Mouse (Mus musculus): ENCODE results near the gene Adamts9. TPM values are rescaled to one million over a fixed set of nuclear protein-coding genes. Genes with fewer than 3 reads are reported as not detected.

Adamts9 gene
- polyA plus RNA-seq, 1 experiment from 2014 or later, result 2.8 TPM

DNA sequence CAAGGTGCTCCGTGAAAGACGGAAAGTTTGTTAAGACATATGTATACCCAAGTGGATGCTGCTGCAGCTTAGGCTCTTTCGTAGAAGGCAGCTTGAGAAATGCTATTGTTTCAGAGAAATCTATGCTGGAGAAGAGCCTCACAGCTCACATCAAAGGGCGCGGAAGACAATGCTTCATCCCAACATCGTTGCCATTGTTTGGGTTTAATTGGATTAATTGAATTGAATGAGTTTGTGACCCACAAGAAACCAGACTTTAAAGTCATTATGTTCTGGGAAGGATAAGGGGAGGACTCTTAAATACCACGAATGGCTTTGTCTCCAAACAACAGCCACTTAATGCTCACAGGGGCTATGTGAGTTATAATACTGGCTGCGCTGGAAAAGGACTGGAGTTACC lies 125.6 kb downstream of the Adamts9 start:
- WGBS, result 13% methylated on average over 8 of the region's 8 CpGs
- Histone ChIP-seq H3K4me1 (replicated peaks; ENCODE audit: control insufficient read depth, insufficient read depth, low read length) (peaks cover 9% of the 10 kb centered on the region), H3K27me3 (ENCODE audit: control insufficient read depth, insufficient read depth, low read length) (no peaks in the 10 kb centered on the region), H3K4me3 (ENCODE audit: low read depth, low read length) (no peak overlapping the region), H3K4me2 (ENCODE audit: low read depth, low read length, severe bottlenecking) (no peak overlapping the region), H3K9ac (ENCODE audit: low read length) (no peak overlapping the region), H3K27ac (ENCODE audit: low read depth, low read length) (no peak overlapping the region), H3K36me3 (ENCODE audit: control insufficient read depth, insufficient read depth, low read length) (no peaks in the 10 kb centered on the region), H3K9me3 (ENCODE audit: control insufficient read depth, low read length) (no peaks in the 10 kb centered on the region)
- ATAC-seq (replicated peaks; ENCODE audit: low FRiP score) (no peak), DNase-seq (ENCODE audit: low spot score) (no peak)

GRCm38 (mm10) chr6:92816311-92816751 lies 127.0 kb downstream of the Adamts9 start, which contains the start of gene A730049H05Rik:
Gene A730049H05Rik, plus strand, starts transcription at chr6:92816478.
- peak; percentile 52 for DNase-seq (ENCODE audit: low spot score)
- Histone ChIP-seq H3K4me2 (ENCODE audit: low read depth, low read length, severe bottlenecking) (peak within 1 kb of the TSS; percentile 24; the same call in 1 of the 2 replicates), H3K27ac (ENCODE audit: low read depth, low read length) (no peak within 1 kb of the TSS), H3K27me3 (ENCODE audit: control insufficient read depth, insufficient read depth, low read length) (no peaks in the 10 kb centered on the region), H3K4me3 (ENCODE audit: low read depth, low read length) (no peak within 1 kb of the TSS), H3K36me3 (ENCODE audit: control insufficient read depth, insufficient read depth, low read length) (no peaks in the 10 kb centered on the region), H3K9me3 (ENCODE audit: control insufficient read depth, low read length) (no peaks in the 10 kb centered on the region), H3K9ac (ENCODE audit: low read length) (no peak within 1 kb of the TSS), H3K4me1 (replicated peaks; ENCODE audit: control insufficient read depth, insufficient read depth, low read length) (peaks cover 8% of the 10 kb centered on the region)
- WGBS, result 6% methylated on average over 8 of the region's 8 CpGs
- ATAC-seq (replicated peaks; ENCODE audit: low FRiP score), result no peak

DNA sequence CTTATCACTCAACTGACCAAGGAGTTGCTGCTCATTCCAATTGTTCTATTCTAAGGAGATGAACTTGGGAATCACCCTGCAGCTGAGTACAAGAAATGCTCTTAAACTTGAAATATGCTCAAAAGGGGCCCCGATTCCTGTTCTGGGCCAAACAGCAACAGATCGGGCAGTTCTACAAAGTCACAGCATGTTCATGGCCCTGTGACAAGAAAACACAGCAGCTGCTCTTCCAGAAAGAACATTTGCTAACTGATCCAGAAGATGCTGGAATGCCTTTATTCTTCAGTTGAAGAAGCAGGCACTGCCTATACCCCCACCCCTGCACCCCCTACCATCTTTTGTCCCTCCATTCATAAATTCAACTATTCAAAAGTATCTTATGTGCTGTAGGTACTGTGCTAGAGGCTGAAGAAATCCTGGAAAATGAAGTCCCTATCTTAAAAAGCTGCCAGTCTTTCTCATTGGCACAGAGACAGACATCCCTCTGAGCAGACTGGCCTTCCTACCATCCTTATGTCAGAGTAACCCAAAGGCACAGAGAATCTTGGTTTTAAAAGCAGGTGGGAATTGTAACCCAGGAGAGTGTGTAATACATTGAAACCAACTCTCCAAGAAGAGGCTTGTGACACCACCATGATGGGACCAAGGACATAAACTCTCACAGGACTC lies 130.5 kb downstream of the Adamts9 start:
- ATAC-seq (replicated peaks; ENCODE audit: low FRiP score) (no peak), DNase-seq (ENCODE audit: low spot score) (no peak)
- Histone ChIP-seq H3K36me3 (ENCODE audit: control insufficient read depth, insufficient read depth, low read length) (no peaks in the 10 kb centered on the region), H3K9ac (ENCODE audit: low read length) (no peak overlapping the region), H3K9me3 (ENCODE audit: control insufficient read depth, low read length) (no peaks in the 10 kb centered on the region), H3K4me2 (ENCODE audit: low read depth, low read length, severe bottlenecking) (no peak overlapping the region), H3K27me3 (ENCODE audit: control insufficient read depth, insufficient read depth, low read length) (no peaks in the 10 kb centered on the region), H3K27ac (ENCODE audit: low read depth, low read length) (no peak overlapping the region), H3K4me1 (replicated peaks; ENCODE audit: control insufficient read depth, insufficient read depth, low read length) (peaks cover 8% of the 10 kb centered on the region), H3K4me3 (ENCODE audit: low read depth, low read length) (no peak overlapping the region)
- WGBS, result 68% methylated on average over 2 of the region's 2 CpGs

DNA sequence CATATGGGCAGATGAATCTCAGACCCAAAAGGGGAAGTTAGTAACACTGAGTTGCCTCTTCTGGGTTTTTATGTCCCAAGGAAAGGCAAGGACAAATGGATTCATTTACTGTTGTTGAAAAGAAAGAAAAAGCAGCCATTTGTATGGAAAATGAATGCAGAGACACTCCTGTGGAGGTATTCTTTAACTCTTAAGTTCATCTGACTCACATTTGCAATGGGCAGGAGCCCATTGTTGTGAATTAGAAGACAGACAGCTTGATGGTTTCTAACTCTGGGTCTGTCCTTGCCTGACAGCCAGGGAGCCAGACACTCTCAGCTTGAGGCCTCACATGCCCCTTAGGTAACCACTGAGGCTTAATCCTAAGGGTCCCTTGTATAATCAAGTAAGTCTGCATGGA lies 131.7 kb downstream of the Adamts9 start:
- no peaks in the 10 kb centered on the region for H3K27me3 ChIP-seq (ENCODE audit: control insufficient read depth, insufficient read depth, low read length)
- DNase-seq (ENCODE audit: low spot score) (no peak), ATAC-seq (replicated peaks; ENCODE audit: low FRiP score) (no peak)
- no peaks in the 10 kb centered on the region for H3K36me3 ChIP-seq (ENCODE audit: control insufficient read depth, insufficient read depth, low read length)
- H3K9me3 ChIP-seq (ENCODE audit: control insufficient read depth, low read length), result no peaks in the 10 kb centered on the region
- H3K9ac ChIP-seq (ENCODE audit: low read length), result no peak overlapping the region
- no peak overlapping the region for H3K27ac ChIP-seq (ENCODE audit: low read depth, low read length)
- H3K4me1 ChIP-seq (replicated peaks; ENCODE audit: control insufficient read depth, insufficient read depth, low read length), result peaks cover 5% of the 10 kb centered on the region
- H3K4me3 ChIP-seq (ENCODE audit: low read depth, low read length), result no peak overlapping the region
- H3K4me2 ChIP-seq (ENCODE audit: low read depth, low read length, severe bottlenecking), result no peak overlapping the region

- Histone ChIP-seq H3K27me3 (ENCODE audit: control insufficient read depth, insufficient read depth, low read length) (no peaks in the 10 kb centered on the region), H3K27ac (ENCODE audit: low read depth, low read length) (no peak overlapping the region), H3K4me2 (ENCODE audit: low read depth, low read length, severe bottlenecking) (no peak overlapping the region), H3K9ac (ENCODE audit: low read length) (no peak overlapping the region), H3K36me3 (ENCODE audit: control insufficient read depth, insufficient read depth, low read length) (no peaks in the 10 kb centered on the region), H3K9me3 (ENCODE audit: control insufficient read depth, low read length) (no peaks in the 10 kb centered on the region), H3K4me3 (ENCODE audit: low read depth, low read length) (no peak overlapping the region), H3K4me1 (replicated peaks; ENCODE audit: control insufficient read depth, insufficient read depth, low read length) (0 out of 2 replicates have a peak, but pooled peaks cover 2% of the 10 kb centered on the region)
- WGBS, result 96% methylated on average over 2 of the region's 2 CpGs
- ATAC-seq (replicated peaks; ENCODE audit: low FRiP score), result no peak
- no peak for DNase-seq (ENCODE audit: low spot score)
Measured at GRCm38 (mm10) chr6:92810628-92811027, 132.7 kb downstream of the Adamts9 start.

DNA sequence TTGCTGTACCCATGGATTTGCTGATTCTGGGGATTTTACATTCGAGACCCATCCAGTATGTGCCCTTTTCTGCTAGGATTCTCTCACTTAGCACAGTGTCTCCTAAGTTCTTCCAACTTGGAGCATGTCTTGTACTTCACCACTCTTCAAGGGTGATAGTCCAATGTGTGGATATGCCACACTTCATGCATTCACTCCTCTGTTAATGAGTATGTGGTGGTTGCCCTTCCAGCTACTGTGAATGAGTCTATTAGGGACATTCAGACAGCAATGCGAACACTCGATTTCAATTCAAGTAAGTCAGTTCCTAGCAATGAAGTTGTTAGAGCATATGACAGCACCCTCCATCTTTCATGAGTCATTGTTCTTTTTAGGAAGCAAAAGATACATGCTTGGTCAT lies 133.5 kb downstream of the Adamts9 start:
- Histone ChIP-seq H3K4me3 (ENCODE audit: low read depth, low read length) (no peak overlapping the region), H3K27ac (ENCODE audit: low read depth, low read length) (no peak overlapping the region), H3K36me3 (ENCODE audit: control insufficient read depth, insufficient read depth, low read length) (no peaks in the 10 kb centered on the region), H3K4me1 (replicated peaks; ENCODE audit: control insufficient read depth, insufficient read depth, low read length) (0 out of 2 replicates have a peak, but pooled peaks cover 2% of the 10 kb centered on the region), H3K9ac (ENCODE audit: low read length) (no peak overlapping the region), H3K4me2 (ENCODE audit: low read depth, low read length, severe bottlenecking) (no peak overlapping the region), H3K27me3 (ENCODE audit: control insufficient read depth, insufficient read depth, low read length) (no peaks in the 10 kb centered on the region), H3K9me3 (ENCODE audit: control insufficient read depth, low read length) (no peaks in the 10 kb centered on the region)
- no peak for ATAC-seq (replicated peaks; ENCODE audit: low FRiP score)
- 86% methylated on average over 3 of the region's 3 CpGs for WGBS
- no peak for DNase-seq (ENCODE audit: low spot score)

- Histone ChIP-seq H3K4me3 (ENCODE audit: low read depth, low read length) (no peak overlapping the region), H3K4me2 (ENCODE audit: low read depth, low read length, severe bottlenecking) (no peak overlapping the region), H3K9ac (ENCODE audit: low read length) (no peak overlapping the region), H3K36me3 (ENCODE audit: control insufficient read depth, insufficient read depth, low read length) (no peaks in the 10 kb centered on the region), H3K4me1 (replicated peaks; ENCODE audit: control insufficient read depth, insufficient read depth, low read length) (no peaks in the 10 kb centered on the region), H3K27me3 (ENCODE audit: control insufficient read depth, insufficient read depth, low read length) (no peaks in the 10 kb centered on the region), H3K27ac (ENCODE audit: low read depth, low read length) (no peak overlapping the region), H3K9me3 (ENCODE audit: control insufficient read depth, low read length) (no peaks in the 10 kb centered on the region)
- no peak for DNase-seq (ENCODE audit: low spot score)
- ATAC-seq (replicated peaks; ENCODE audit: low FRiP score), result no peak
- 86% methylated on average over 3 of the region's 3 CpGs for WGBS
Measured at GRCm38 (mm10) chr6:92804254-92804971, 138.9 kb downstream of the Adamts9 start.

- Histone ChIP-seq H3K27ac (ENCODE audit: low read depth, low read length) (no peak overlapping the region), H3K9me3 (ENCODE audit: control insufficient read depth, low read length) (no peaks in the 10 kb centered on the region), H3K4me1 (replicated peaks; ENCODE audit: control insufficient read depth, insufficient read depth, low read length) (no peaks in the 10 kb centered on the region), H3K27me3 (ENCODE audit: control insufficient read depth, insufficient read depth, low read length) (no peaks in the 10 kb centered on the region), H3K4me3 (ENCODE audit: low read depth, low read length) (no peak overlapping the region), H3K36me3 (ENCODE audit: control insufficient read depth, insufficient read depth, low read length) (no peaks in the 10 kb centered on the region), H3K4me2 (ENCODE audit: low read depth, low read length, severe bottlenecking) (no peak overlapping the region), H3K9ac (ENCODE audit: low read length) (no peak overlapping the region)
- DNase-seq (ENCODE audit: low spot score) (no peak), ATAC-seq (replicated peaks; ENCODE audit: low FRiP score) (no peak)
- WGBS, result 76% methylated on average over 6 of the region's 6 CpGs
Measured at GRCm38 (mm10) chr6:92803213-92803612, 140.1 kb downstream of the Adamts9 start.
